Mouse (Mus musculus) bone marrow macrophage, adult 2 months (primary cell): ENCODE measurements around the gene Il17c. TPM values are rescaled to one million over a fixed set of nuclear protein-coding genes. Genes with fewer than 3 reads are reported as not detected.

Experiments used
- H3K27ac ChIP-seq: 2 replicates; pipeline ENCODE4 v1.5.1; 2012; ENCODE audit warnings: low read depth, low read length; ENCODE audit not compliant: insufficient read depth
- H3K4me1 ChIP-seq: 2 replicates; pipeline ENCODE4 v1.6.1; 2012; ENCODE audit warnings: low read length; ENCODE audit not compliant: control insufficient read depth, insufficient read depth
- H3K4me3 ChIP-seq: 2 replicates; pipeline ENCODE4 v1.5.1; 2012; ENCODE audit warnings: mild to moderate bottlenecking, low read length, moderate library complexity; ENCODE audit not compliant: insufficient read depth
- CTCF ChIP-seq: IDR thresholded peaks from 2 replicates; pipeline ENCODE4 v1.5.1; 2012; ENCODE audit warnings: low read depth, mild to moderate bottlenecking, low read length, moderate library complexity
- POLR2A ChIP-seq: IDR thresholded peaks from 2 replicates; pipeline ENCODE4 v1.6.1; 2012; ENCODE audit warnings: mild to moderate bottlenecking, low read depth, low read length, borderline replicate concordance
- polyA plus RNA-seq: library from polyadenylated mRNA; stranded (reverse); fragments of >200 nt; gene quantifications from 2 replicates; pipeline ENCODE4 v1.2.4, GENCODE M21; 2012; ENCODE audit not compliant: missing spikeins, insufficient read depth, insufficient read length

Il17c gene
- polyA plus RNA-seq, 1 experiment = not detected

GRCm38 (mm10) chr8:122467816-122468215, 46.0 kb downstream of the Il17c start:
- Histone ChIP-seq H3K27ac (no peak overlapping the region), H3K4me3 (no peak overlapping the region), H3K4me1 (peaks cover 21% of the 10 kb centered on the region)
- TF ChIP-seq POLR2A = no peak
- no peak for TF ChIP-seq CTCF

DNA sequence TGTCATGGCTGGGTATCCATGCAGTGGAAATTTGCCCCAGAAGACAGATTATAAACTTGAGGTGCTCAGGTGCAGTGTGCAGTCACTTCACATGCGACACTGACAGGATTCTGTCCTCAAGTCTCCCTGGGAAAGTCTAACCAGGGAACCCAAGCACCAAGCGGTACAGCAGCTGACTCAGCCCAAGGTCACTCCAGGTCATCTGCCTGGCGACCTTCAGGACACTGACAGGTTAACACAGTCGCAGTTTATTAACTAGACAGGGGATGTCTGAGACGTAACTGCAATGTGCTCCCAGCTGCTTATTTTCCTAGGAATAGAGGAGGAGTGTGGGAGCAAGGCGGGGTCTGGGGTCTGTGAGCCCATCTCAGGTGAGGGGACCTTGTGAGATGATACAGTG, 47.6 kb downstream of the Il17c start:
- no peak for TF ChIP-seq CTCF
- no peak for TF ChIP-seq POLR2A
- H3K4me1 ChIP-seq = peaks cover 19% of the 10 kb centered on the region
- H3K27ac ChIP-seq = no peak overlapping the region
- H3K4me3 ChIP-seq = no peak overlapping the region

- TF ChIP-seq POLR2A (no peak), CTCF (no peak)
- Histone ChIP-seq H3K4me3 (no peak overlapping the region), H3K4me1 (peaks cover 19% of the 10 kb centered on the region), H3K27ac (no peak overlapping the region)
These were observed 48.1 kb downstream of the Il17c start for GRCm38 (mm10) chr8:122469965-122470364.

DNA sequence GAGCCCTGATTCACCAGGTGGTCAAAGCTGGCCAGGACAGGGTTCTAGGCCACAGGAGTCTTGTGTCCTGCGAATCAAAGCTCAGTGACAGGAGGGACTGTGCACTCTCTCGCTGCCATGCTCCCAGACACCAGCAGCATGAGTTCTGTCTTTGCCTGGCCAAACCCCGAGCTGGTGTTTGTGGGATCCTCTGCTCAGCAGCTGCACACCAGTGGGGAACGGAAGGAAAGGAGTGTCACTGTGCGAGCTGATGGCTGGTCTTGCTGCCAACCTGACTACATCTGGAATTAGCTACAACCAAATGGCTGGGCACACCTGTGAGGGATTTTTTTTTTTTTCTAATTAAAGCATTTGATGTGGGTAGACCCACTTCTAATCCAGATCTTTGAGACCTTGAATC, 48.9 kb downstream of the Il17c start:
- Histone ChIP-seq H3K27ac (no peak overlapping the region), H3K4me3 (no peak overlapping the region), H3K4me1 (peaks cover 16% of the 10 kb centered on the region)
- TF ChIP-seq POLR2A (no peak; the same call in 1 of the 2 replicates), CTCF (no peak; the same call in 1 of the 2 replicates)

Other genes starting within 250 kb of the Il17c start
- gene Zfpm1, start 139.9 kb upstream of the Il17c start, polyA plus RNA-seq = 5.8 and 7.3 TPM in 2 replicates
- not detected in 2 replicates for gene Trhr2, start 61.3 kb upstream of the Il17c start, polyA plus RNA-seq
- gene Zc3h18, start 45.4 kb upstream of the Il17c start, polyA plus RNA-seq = 35.2 and 35.3 TPM in 2 replicates
- 973 and 1,035 TPM in 2 replicates for gene Cyba, start 10.9 kb downstream of the Il17c start, polyA plus RNA-seq
- 9.6 and 12.3 TPM in 2 replicates for gene Mvd, start 21.4 kb downstream of the Il17c start, polyA plus RNA-seq
- not detected in 2 replicates for gene Snai3, start 38.7 kb downstream of the Il17c start, polyA plus RNA-seq
- gene Rnf166, start 54.0 kb downstream of the Il17c start, polyA plus RNA-seq = 62.2 and 68.2 TPM in 2 replicates
- gene Ctu2, start 54.1 kb downstream of the Il17c start, polyA plus RNA-seq = 21.4 and 24.8 TPM in 2 replicates
- gene Piezo1, start 129.3 kb downstream of the Il17c start, polyA plus RNA-seq = 32.1 and 36.2 TPM in 2 replicates
- gene Cdt1, start 146.0 kb downstream of the Il17c start, polyA plus RNA-seq = 18.5 and 22.9 TPM in 2 replicates
- gene Aprt, start 154.9 kb downstream of the Il17c start, polyA plus RNA-seq = 187 and 203 TPM in 2 replicates
- 32.8 and 36.7 TPM in 2 replicates for gene Galns, start 189.4 kb downstream of the Il17c start, polyA plus RNA-seq
- 55.0 and 59.6 TPM in 2 replicates for gene Trappc2l, start 189.6 kb downstream of the Il17c start, polyA plus RNA-seq
- not detected in 2 replicates for gene Pabpn1l, start 200.7 kb downstream of the Il17c start, polyA plus RNA-seq